Mouse (Mus musculus) thymus, postnatal 4 days (tissue): Measurements from ENCODE around the gene Olfr53.
"Not testable (repeated sequence)": the region's sequence is repeated elsewhere in the genome, so short reads cannot be mapped to it uniquely, and the experiment has no call there.

ENCODE experiments used
- DNase-seq: peaks from one replicate; pipeline ENCODE4 v3.0.0; 2021

The Olfr53 gene

DNA sequence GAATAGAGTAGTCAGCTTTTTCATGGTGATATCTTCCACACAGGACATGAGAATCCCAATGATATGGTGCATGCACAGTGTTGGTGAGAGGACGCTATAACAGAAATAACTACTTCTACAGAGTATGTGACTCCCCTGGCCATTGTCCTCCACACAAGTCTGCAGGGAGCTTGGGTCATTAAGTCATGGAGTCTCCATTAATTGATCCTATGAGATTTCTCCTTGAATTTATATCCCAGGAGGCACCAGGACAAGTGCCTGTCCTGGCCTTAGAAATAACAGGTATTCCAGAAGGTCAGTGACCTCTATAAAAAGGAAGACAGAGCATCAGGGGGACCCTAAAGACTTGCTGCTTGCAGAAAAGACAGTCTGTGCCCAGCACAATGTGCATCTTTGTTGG, at the start of gene Olfr53:
Gene Olfr53 (plus strand): TSS at position 301 of the 400 bp plus-strand sequence.
- DNase-seq = no peak

DNA sequence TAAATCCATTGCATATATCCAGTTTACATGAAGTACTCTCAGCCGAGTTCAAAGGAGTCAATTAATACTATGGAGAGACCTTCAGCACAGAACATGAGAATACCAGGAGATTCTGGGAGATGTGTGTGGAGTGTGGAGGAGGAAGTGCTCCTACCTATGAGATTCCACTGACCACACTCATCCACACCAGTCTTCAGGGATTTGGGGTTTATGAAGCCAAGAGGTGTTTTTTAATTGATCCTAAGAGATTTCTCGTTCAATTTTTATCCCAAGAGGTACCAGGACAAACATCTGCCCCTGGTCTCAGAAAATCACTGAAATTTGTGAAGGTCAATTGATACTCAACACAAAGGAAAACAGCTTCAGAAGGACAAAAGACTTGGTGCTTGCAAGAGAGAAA, 45.3 kb upstream of the Olfr53 start, which contains the start of gene Olfr46:
Gene Olfr46 (plus strand): TSS at position 301 of the 400 bp plus-strand sequence.
- DNase-seq = not testable (repeated sequence)

DNA sequence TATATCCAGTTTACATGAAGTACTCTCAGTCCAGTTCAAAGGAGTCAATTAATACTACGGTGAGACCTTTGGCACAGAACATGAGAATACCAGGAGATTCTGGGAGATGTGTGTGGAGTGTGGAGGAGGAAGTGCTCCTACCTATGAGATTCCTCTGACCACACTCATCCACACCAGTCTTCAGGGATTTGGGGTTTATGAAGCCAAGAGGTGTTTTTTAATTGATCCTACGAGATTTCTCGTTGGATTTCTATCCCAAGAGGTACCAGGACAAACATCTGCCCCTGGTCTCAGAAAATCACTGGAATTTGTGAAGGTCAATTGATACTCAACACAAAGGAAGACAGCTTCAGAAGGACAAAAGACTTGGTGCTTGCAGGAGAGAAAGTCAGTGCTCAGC, 17.6 kb upstream of the Olfr53 start, which contains the start of gene Olfr61:
Gene Olfr61 (plus strand): TSS at position 301 of the 400 bp plus-strand sequence.
- DNase-seq = not testable (repeated sequence)

GRCm38 (mm10) chr7:140630559-140630958, 15.7 kb upstream of the Olfr53 start:
- DNase-seq = no peak

DNA sequence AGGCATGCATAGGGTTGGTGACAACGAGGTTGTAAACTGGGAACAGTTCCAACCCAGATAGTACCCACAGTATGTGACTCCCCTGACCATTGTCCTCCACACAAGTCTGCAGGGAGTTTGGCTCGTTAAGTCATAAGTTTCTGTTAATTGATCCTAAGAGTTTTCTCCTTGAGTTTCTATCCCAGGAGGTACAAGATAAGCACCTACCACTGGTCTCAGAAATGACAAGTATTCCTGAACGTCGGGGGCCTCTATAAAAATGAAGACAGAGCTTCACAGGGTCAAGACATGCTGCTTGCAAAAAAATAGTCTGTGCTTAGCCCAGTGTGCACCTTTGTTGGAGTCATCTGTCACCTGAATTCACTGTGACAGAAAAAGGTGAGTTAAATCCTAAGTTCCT, 13.4 kb downstream of the Olfr53 start, which contains the start of gene Olfr539:
Gene Olfr539 (plus strand): TSS at position 301 of the 400 bp plus-strand sequence.
- DNase-seq = no peak

- not testable (repeated sequence) for DNase-seq
Measured at GRCm38 (mm10) chr7:140670693-140671092, 24.4 kb downstream of the Olfr53 start.

GRCm38 (mm10) chr7:140675863-140676262, 29.6 kb downstream of the Olfr53 start:
- DNase-seq = no peak

GRCm38 (mm10) chr7:140679591-140679990, 33.3 kb downstream of the Olfr53 start:
- not testable (repeated sequence) for DNase-seq

DNA sequence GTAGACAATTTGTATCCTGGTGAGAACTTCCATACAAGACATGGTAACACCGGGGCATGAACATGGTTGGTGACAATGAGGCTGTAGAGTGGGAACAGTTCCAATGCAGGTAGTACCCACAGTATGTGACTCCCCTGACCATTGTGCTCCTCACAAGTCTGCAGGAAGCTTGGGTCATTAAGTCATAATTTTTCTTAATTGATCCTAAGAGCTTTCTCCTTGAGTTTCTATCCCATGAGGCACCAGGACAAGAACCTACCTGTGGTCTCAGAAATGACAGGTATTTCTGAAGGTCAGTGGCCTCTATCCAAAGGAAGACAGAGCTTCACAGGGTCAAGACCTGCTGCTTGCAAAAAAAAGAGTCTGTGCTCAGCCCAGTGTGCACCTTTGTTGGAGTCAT, 35.4 kb downstream of the Olfr53 start, which contains the start of gene Olfr45:
Gene Olfr45 (plus strand): TSS at position 301 of the 400 bp plus-strand sequence.
- DNase-seq = no peak

DNA sequence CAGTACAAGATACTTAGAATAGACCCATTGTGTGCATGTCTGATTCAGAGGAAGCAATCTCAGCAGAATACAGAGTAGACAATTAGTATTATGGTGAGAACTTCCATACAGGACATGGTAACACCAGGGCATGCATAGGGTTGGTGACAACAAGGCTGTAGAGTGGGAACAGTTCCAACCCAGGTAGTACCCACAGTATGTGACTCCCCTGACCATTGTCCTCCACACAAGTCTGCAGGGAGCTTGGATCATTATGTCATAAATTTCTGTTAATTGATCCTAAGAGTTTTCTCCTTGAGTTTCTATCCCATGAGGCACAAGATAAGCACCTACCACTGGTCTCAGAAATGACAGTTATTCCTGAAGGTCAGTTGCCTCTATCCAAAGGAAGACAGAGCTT, 50.7 kb downstream of the Olfr53 start, which contains the start of gene Olfr541:
Gene Olfr541 (plus strand): TSS at position 301 of the 400 bp plus-strand sequence.
- no peak for DNase-seq
